Mouse (Mus musculus) intestine, postnatal 0 days (tissue): ENCODE measurements around the gene Vstm2a. TPM values are rescaled to one million over a fixed set of nuclear protein-coding genes. Genes with fewer than 3 reads are reported as not detected.
A peak's percentile ranks its signal among the peaks of the same experiment; 100 is the strongest.

Experiments used
- ATAC-seq: fragments of 200-750 bp; cut with Nextera tagmentation; 2 replicates; pipeline ENCODE4 v1.8.0; 2017; ENCODE audit warnings: mild to moderate bottlenecking, moderate TSS enrichment, moderate library complexity
- H3K27ac ChIP-seq: fragments of 300-500 bp; sonication (generic); 2 replicates; pipeline ENCODE4 v1.5.1; 2014; ENCODE audit warnings: mild to moderate bottlenecking, low read depth, low read length, moderate library complexity
- H3K27me3 ChIP-seq: fragments of 300-500 bp; sonication (generic); replicated peaks from 2 replicates; pipeline ENCODE4 v1.6.1; 2014; ENCODE audit warnings: low read length, mixed read lengths; ENCODE audit not compliant: control insufficient read depth, insufficient read depth
- H3K36me3 ChIP-seq: fragments of 300-500 bp; sonication (generic); 2 replicates; pipeline ENCODE4 v1.6.1; 2014; ENCODE audit warnings: mild to moderate bottlenecking, moderate library complexity; ENCODE audit not compliant: control insufficient read depth, insufficient read depth
- H3K4me1 ChIP-seq: fragments of 300-500 bp; sonication (generic); replicated peaks from 2 replicates; pipeline ENCODE4 v1.6.1; 2014; ENCODE audit warnings: antibody characterized with exemption, low read length, mixed read lengths; ENCODE audit not compliant: control insufficient read depth, insufficient read depth
- H3K4me2 ChIP-seq: fragments of 300-500 bp; sonication (generic); replicated peaks from 2 replicates; pipeline ENCODE4 v1.6.1; 2014; ENCODE audit warnings: low read depth, mild to moderate bottlenecking, moderate library complexity
- H3K4me3 ChIP-seq: fragments of 300-500 bp; sonication (generic); 2 replicates; pipeline ENCODE4 v1.5.1; 2014; ENCODE audit warnings: low read depth, low read length
- H3K9ac ChIP-seq: fragments of 300-500 bp; sonication (generic); 2 replicates; pipeline ENCODE4 v1.6.1; 2014; ENCODE audit warnings: mild to moderate bottlenecking, low read depth, low read length
- H3K9me3 ChIP-seq: fragments of 300-500 bp; sonication (generic); 2 replicates; pipeline ENCODE4 v1.6.1; 2016; ENCODE audit warnings: mixed run types; ENCODE audit not compliant: control insufficient read depth
- CTCF ChIP-seq: sonication (generic); IDR thresholded peaks from 2 replicates; pipeline ENCODE4 v1.5.1; 2016; ENCODE audit warnings: low read depth, mild to moderate bottlenecking, control low read depth, antibody characterized with exemption, moderate library complexity
- WGBS: fragments of 180-500 bp; shearing (Covaris S2); extraction: QIAGEN DNeasy Blood & Tissue Kit; methylation state at CpG from one replicate; pipeline ENCODE4 v1.1.7; 2014; 5-methylcytosine and 5-hydroxymethylcytosine counted together
- polyA plus RNA-seq: library from polyadenylated mRNA; unstranded; fragments of >200 nt; fragmentation: Nextera tagmentation; extraction: Ambion mirVana; gene quantifications from 2 replicates; pipeline ENCODE4 v1.2.1, GENCODE M21; 2015

Gene Vstm2a
- polyA plus RNA-seq, 1 experiment from 2014 or later: 1.1 TPM

GRCm38 (mm10) chr11:16412609-16413008 is 155.1 kb downstream of the Vstm2a start:
- no peak overlapping the region for H3K9ac ChIP-seq
- H3K4me3 ChIP-seq: no peak overlapping the region
- no peaks in the 10 kb centered on the region for H3K27me3 ChIP-seq
- peak; percentile 80 for TF ChIP-seq CTCF
- H3K9me3 ChIP-seq: no peaks in the 10 kb centered on the region
- H3K4me2 ChIP-seq: no peak overlapping the region
- H3K36me3 ChIP-seq: no peaks in the 10 kb centered on the region
- ATAC-seq: peak; percentile 59
- H3K27ac ChIP-seq: no peak overlapping the region
- H3K4me1 ChIP-seq: no peaks in the 10 kb centered on the region
- WGBS: 24% methylated on average over 4 of the region's 4 CpGs

- H3K4me3 ChIP-seq: no peak overlapping the region
- H3K9ac ChIP-seq: no peak overlapping the region
- no peak overlapping the region for H3K27ac ChIP-seq
- no peak for ATAC-seq
- TF ChIP-seq CTCF: no peak
- 50% methylated on average over 1 of the region's 1 CpGs for WGBS
- no peaks in the 10 kb centered on the region for H3K36me3 ChIP-seq
- no peaks in the 10 kb centered on the region for H3K4me1 ChIP-seq
- H3K9me3 ChIP-seq: no peaks in the 10 kb centered on the region
- H3K4me2 ChIP-seq: no peak overlapping the region
- no peaks in the 10 kb centered on the region for H3K27me3 ChIP-seq
These were observed 155.6 kb downstream of the Vstm2a start for GRCm38 (mm10) chr11:16413077-16413644.

GRCm38 (mm10) chr11:16439548-16440251 is 182.2 kb downstream of the Vstm2a start:
- no peak for ATAC-seq
- Histone ChIP-seq H3K4me3 (no peak overlapping the region), H3K27me3 (no peaks in the 10 kb centered on the region), H3K9me3 (no peaks in the 10 kb centered on the region), H3K4me1 (no peaks in the 10 kb centered on the region), H3K9ac (no peak overlapping the region), H3K4me2 (no peak overlapping the region), H3K36me3 (no peaks in the 10 kb centered on the region), H3K27ac (no peak overlapping the region)
- no peak for TF ChIP-seq CTCF
- 91% methylated on average over 7 of the region's 7 CpGs for WGBS
